Mouse (Mus musculus) macrophage (primary cell): ENCODE measurements around the gene Pnlip. TPM values are rescaled to one million over a fixed set of nuclear protein-coding genes. Genes with fewer than 3 reads are reported as not detected.

Experiments used
- H3K27ac ChIP-seq: fragments of 350-480 bp; formaldehyde crosslinking; 2 replicates; pipeline ENCODE4 v1.9.0; 2021
- H3K36me3 ChIP-seq: fragments of 350-480 bp; formaldehyde crosslinking; 2 replicates; pipeline ENCODE4 v1.9.0; 2021; ENCODE audit errors: inconsistent target
- H3K4me3 ChIP-seq: fragments of 350-480 bp; formaldehyde crosslinking; 2 replicates; pipeline ENCODE4 v1.9.0; 2021; ENCODE audit errors: inconsistent target
- H3K79me2 ChIP-seq: fragments of 350-480 bp; formaldehyde crosslinking; 2 replicates; pipeline ENCODE4 v1.9.0; 2021; ENCODE audit errors: inconsistent target
- WGBS: methylation state at CpG from one replicate; pipeline ENCODE4 v1.1.7; 2026; ENCODE audit warnings: inconsistent platforms; ENCODE audit not compliant: missing documents; 5-methylcytosine and 5-hydroxymethylcytosine counted together
- polyA plus RNA-seq: library from polyadenylated mRNA; stranded (reverse); fragments of 250-400 nt; gene quantifications from 3 replicates; pipeline ENCODE4 v1.2.4, GENCODE M21; 2018; ENCODE audit warnings: inconsistent platforms

Pnlip gene
- polyA plus RNA-seq, 1 experiment from 2014 or later = not detected

DNA sequence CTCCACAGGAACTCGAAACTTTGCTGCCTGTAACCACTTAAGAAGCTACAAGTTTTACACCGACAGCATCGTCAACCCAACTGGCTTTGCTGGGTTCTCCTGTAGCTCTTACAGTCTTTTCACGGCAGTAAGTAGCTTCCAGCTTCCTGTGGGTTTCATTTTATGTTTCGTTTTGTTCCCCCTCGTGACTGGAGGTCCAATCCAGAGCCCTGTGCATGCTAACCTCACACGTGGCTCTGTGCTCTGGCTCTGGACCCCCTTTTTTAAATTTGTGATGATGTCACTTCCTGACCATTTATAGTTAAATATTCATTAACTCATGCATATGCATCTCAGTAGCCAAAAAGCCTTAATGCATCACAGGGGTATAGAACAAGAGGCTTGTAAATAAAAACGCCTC lies 24.8 kb downstream of the Pnlip start:
- Histone ChIP-seq H3K4me3 (no peak overlapping the region), H3K36me3 (no peaks in the 10 kb centered on the region), H3K79me2 (no peaks in the 10 kb centered on the region), H3K27ac (no peak overlapping the region)
- 15% methylated on average over 8 of the region's 8 CpGs for WGBS

DNA sequence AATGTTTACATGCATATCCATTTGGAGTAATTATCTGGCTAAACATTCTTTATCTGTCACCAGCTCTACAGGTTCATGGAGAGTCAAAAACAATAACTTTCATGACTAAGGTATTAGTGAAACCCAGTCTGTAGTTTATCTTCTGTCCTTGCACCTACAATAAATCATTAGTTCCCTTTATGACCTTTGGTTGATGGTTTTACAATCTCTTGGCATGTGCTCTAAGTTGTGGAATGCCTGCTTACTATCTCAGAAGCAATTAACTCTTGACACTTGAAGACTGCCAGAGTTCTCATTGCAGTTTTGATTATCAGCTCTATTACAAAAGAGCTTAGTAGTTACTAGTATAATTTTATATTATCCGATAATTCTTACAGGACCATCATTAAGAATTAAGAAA lies 36.6 kb downstream of the Pnlip start:
- 80% methylated on average over 1 of the region's 1 CpGs for WGBS
- H3K79me2 ChIP-seq = no peaks in the 10 kb centered on the region
- H3K36me3 ChIP-seq = no peaks in the 10 kb centered on the region
- H3K4me3 ChIP-seq = no peak overlapping the region
- no peak overlapping the region for H3K27ac ChIP-seq

DNA sequence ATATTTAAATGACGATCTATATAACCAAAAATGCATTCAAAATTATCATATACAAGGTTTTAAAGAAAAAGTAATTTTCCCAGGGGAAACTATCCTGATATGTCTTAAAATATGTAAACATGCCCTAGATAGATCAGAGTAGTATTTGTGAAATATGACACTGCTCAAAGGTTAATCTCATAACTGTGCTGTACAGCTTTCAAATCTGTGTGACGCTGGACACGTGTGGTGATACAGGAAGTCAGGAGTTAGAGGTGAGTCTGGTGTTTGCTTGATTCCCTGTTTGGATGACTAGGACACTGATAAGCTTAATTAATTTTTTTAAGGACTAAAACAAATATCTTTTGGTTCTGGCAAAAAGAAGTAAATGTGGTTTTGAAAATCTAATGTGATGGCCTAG lies 43.0 kb downstream of the Pnlip start:
- no peak overlapping the region for H3K4me3 ChIP-seq
- no peaks in the 10 kb centered on the region for H3K79me2 ChIP-seq
- H3K27ac ChIP-seq = no peak overlapping the region
- no peaks in the 10 kb centered on the region for H3K36me3 ChIP-seq
- WGBS = 94% methylated on average over 3 of the region's 3 CpGs

DNA sequence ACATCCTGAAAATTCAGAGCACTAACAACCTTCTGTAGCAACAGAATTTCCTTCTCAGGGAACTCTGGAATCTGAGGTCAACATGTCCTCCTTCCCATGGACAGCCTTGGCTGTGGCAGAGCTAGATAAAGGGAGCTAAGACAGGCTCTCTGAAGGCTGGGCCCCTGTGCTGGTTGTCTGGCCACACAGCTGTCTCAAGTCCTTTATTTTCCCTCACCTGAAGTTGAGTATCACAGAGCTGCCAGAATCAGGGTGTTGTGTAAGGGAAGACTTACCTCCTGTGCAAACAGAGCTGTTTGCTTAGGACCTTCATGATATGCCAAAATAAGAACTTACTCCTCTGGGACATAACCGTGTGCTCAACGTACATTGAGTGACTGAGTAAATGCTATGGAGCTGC lies 43.9 kb downstream of the Pnlip start:
- H3K27ac ChIP-seq = no peak overlapping the region
- H3K4me3 ChIP-seq = no peak overlapping the region
- WGBS = 100% methylated on average over 2 of the region's 2 CpGs
- H3K79me2 ChIP-seq = no peaks in the 10 kb centered on the region
- no peaks in the 10 kb centered on the region for H3K36me3 ChIP-seq

DNA sequence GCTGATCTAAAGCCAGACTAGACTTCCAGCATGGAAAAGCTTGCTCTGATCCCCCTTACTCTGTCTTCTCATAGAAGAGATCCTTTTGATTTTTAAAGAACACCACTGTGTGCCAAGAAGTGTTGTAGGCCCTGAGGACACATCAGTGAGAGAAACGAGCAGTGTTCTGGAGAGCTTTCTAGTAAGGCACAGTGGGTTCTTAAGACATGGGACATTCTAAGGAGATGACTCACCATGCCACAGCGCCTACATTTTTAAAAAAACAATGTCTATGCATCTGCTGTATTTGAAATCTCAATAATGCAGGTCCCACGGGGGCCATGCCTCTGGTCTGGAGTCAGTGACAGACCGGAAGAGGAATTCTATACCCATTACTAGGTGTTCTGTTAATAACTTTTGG lies 52.3 kb downstream of the Pnlip start:
- H3K79me2 ChIP-seq = no peaks in the 10 kb centered on the region
- H3K27ac ChIP-seq = no peak overlapping the region
- H3K36me3 ChIP-seq = no peaks in the 10 kb centered on the region
- H3K4me3 ChIP-seq = no peak overlapping the region
- WGBS = 86% methylated on average over 4 of the region's 4 CpGs

DNA sequence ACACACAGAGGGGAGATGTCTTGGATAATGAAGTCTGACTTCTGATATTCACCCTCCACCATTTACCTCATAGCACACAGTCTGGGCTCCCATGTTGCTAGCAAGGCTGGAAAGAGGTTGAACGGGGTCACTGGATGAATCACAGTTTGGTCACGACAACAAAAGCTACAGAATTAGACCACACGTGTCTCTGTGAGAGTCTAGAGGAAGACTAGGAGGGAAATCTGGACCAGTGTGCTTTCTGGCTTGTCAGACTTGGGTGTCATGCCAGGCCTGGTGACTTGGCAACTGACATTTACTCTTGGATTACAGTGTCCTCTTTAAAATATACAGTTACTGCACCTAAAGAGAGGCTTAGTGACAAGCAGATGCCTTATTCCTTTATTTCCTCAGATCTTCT lies 56.3 kb downstream of the Pnlip start:
- Histone ChIP-seq H3K4me3 (no peak overlapping the region), H3K79me2 (no peaks in the 10 kb centered on the region), H3K27ac (no peak overlapping the region), H3K36me3 (no peaks in the 10 kb centered on the region)
- 80% methylated on average over 3 of the region's 3 CpGs for WGBS

DNA sequence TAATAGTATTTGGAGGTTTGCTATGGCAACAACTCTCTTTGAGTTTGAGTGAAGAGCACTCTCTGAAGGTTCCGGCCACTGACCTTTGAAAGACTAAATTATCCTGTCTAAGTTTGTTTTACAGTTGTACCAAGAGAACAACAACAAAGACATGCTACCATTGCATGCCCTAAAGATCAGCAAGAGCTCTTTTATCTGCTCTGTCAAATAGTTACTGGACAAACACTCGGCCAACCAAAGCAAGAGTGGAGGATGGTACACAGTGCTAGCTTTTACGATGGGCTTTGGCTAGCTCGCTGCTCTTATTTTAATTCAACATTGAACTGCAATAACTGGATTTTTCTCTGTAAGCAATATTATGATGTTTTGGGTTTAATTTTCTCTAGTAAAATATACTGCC lies 65.6 kb downstream of the Pnlip start:
- Histone ChIP-seq H3K27ac (no peak overlapping the region), H3K36me3 (no peaks in the 10 kb centered on the region), H3K79me2 (no peaks in the 10 kb centered on the region), H3K4me3 (no peak overlapping the region)
- WGBS = 93% methylated on average over 4 of the region's 4 CpGs

DNA sequence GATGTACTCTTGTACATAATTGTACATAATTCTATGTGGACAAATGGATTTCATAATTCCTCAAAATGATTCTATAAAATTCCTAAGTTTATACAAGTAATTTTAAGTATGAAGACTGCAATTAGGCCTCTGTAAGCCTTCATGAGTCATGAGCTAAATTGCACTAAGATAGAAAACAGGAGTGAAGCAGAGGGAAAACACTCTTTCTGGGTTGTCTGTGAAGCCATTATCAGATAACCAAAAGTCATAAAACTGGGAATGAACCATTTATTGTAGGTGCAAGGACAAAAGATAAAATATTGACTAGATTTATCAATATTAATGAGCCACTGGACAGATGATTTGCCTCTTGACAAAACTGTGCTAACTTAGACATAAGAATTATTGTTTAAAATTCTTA lies 68.1 kb downstream of the Pnlip start:
- no peaks in the 10 kb centered on the region for H3K79me2 ChIP-seq
- H3K27ac ChIP-seq = no peak overlapping the region
- no peaks in the 10 kb centered on the region for H3K36me3 ChIP-seq
- no peak overlapping the region for H3K4me3 ChIP-seq

DNA sequence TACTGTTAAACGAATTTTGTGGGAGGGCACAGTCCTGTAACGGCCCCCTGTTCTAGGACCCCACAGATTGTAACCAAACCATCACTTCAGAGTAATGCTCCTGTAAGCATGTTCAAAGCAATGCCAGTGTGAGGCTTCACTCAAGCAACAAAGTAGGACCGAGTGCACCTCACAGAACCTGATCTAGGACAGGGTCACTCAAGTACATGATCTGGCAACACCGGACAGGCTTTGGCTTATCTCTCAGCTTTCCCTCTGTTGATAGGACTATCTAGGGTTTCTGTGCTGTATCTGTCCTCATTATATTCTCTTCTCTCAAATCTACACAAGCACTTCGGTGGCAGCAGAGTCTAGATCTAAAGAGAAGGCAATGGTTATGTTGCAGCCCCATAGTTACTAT lies 74.3 kb downstream of the Pnlip start:
- WGBS = 84% methylated on average over 5 of the region's 5 CpGs
- Histone ChIP-seq H3K27ac (no peak overlapping the region), H3K36me3 (no peaks in the 10 kb centered on the region), H3K79me2 (no peaks in the 10 kb centered on the region), H3K4me3 (no peak overlapping the region)

DNA sequence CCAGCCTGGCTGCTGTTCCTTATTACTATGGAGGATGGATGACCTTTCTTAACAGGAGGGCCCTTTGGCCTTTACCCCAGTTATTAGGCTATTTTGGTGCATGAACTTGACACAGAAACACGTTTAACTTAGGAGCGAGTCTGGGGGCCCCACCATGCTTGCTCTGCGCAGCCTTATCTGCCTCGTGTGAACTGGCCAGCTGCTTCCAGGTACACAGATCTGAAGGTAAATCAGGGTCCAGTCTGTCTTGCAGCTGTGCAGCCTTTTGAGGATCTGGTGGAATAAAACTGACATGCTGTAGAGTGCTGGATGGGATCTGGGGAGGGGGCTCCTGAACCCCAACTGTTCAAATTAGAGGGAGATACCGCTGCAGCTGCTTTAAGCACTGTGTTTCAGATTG lies 75.5 kb downstream of the Pnlip start:
- H3K27ac ChIP-seq = no peak overlapping the region
- WGBS = 88% methylated on average over 5 of the region's 5 CpGs
- no peaks in the 10 kb centered on the region for H3K79me2 ChIP-seq
- no peak overlapping the region for H3K4me3 ChIP-seq
- H3K36me3 ChIP-seq = no peaks in the 10 kb centered on the region

DNA sequence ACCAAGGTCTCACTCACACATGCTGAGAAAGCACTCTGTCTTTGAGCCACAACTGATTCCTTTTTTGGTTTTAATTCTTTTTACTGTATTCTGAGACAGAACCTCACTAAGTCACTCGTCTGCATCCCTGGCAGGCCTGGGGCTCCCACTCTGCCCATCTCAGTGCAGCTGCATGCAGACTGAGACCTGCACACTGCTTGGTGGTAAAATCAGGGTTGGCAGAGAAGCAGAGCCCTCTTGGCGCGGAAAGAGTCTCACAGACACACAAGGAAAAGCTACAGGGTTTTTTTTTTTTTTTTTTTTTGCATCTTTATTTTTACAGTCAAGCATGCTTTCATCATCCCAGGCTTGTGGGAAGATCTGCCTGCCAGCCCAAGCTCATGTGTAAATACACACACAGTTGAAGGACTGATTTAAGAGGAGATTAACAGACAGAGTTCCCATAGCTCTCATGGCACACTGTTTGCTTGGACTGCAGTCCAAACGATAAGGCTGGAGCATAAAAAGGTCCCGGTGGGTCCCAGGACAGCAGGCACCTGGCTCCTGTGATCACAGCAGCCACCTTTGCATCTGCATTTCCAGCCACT lies 76.2 kb downstream of the Pnlip start, which contains the start of gene Pnliprp1:
Gene Pnliprp1 (plus strand): TSS at position 443 of the 587 bp plus-strand sequence.
- Histone ChIP-seq H3K27ac (no peak within 1 kb of the TSS), H3K79me2 (no peaks in the 10 kb centered on the region), H3K36me3 (no peaks in the 10 kb centered on the region), H3K4me3 (no peak within 1 kb of the TSS)
- 79% methylated on average over 5 of the region's 5 CpGs for WGBS

Other genes starting within 250 kb of the Pnlip start
- gene Gfra1, start 196.6 kb upstream of the Pnlip start, polyA plus RNA-seq = not detected in 3 replicates
- gene Ccdc172, start 140.5 kb upstream of the Pnlip start, polyA plus RNA-seq = not detected in 3 replicates
- not detected in 3 replicates for gene Pnliprp1, start 76.4 kb downstream of the Pnlip start, polyA plus RNA-seq
- gene Pnliprp2, start 107.2 kb downstream of the Pnlip start, polyA plus RNA-seq = not detected in 3 replicates
- not detected in 3 replicates for gene 1700019N19Rik, start 142.0 kb downstream of the Pnlip start, polyA plus RNA-seq